ENCODE assay signal across 28 mouse cellular contexts in the genomic region with DNA sequence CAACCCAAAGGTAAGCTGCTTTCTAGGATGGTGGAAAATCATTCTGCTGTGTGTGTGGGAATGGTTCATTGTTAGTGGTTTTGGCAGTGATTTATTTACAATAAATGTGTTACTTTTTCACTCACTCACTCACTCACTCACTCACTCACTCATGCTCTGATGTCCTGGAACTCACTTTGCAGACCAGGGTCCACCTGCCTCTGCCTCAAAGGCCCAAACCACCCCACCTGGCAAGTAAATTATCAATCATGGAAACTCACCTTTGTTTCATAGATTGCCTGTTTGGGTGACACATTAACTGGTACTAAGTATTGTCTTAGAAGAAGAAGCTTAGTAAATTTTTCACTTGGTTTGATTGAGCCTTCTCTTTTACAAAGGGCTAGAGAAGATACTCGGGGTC. TPM values are rescaled to one million over a fixed set of nuclear protein-coding genes. Genes with fewer than 3 reads are reported as not detected.
A peak's percentile ranks its signal among the peaks of the same experiment; 100 is the strongest.
DNase-seq lines count a peak whose midpoint lies in the region; ATAC-seq and TF ChIP-seq lines count a peak whose summit lies in the region.
"Had no signal": no experiment of that assay in that cellular context is flagged by ENCODE, and none has a peak within 500 bp of the region (broad histone marks: within the 10 kb centered on the region; RNA-seq: fewer than 3 reads in every experiment).

No protein-coding gene starts in this region.

- no peak overlapping the region for H3K4me2 ChIP-seq in kidney, embryonic 14.5 days (replicated peaks; ENCODE audit: low read depth, low read length)
- no peak overlapping the region for H3K4me2 ChIP-seq in liver, postnatal 0 days (ENCODE audit: low read depth, low read length)
- H3K4me2 ChIP-seq: embryonic facial prominence, embryonic 13.5 days; forebrain, embryonic 12.5 days; forebrain, embryonic 15.5 days; heart, embryonic 12.5 days; heart, embryonic 15.5 days; hindbrain, embryonic 13.5 days had no signal

- no peak for ATAC-seq in kidney, embryonic 14.5 days (ENCODE audit: low FRiP score, low TSS enrichment)
- ATAC-seq in liver, postnatal 0 days = no peak
- ATAC-seq: forebrain, embryonic 15.5 days had no signal

- no peaks in the 10 kb centered on the region for H3K4me1 ChIP-seq in kidney, embryonic 14.5 days (ENCODE audit: control insufficient read depth, insufficient read depth, low read length)
- H3K4me1 ChIP-seq in liver, postnatal 0 days (ENCODE audit: insufficient read depth) = no peaks in the 10 kb centered on the region
- H3K4me1 ChIP-seq: embryonic facial prominence, embryonic 10.5 days; embryonic facial prominence, embryonic 13.5 days; forebrain, embryonic 12.5 days; forebrain, embryonic 15.5 days; hindbrain, embryonic 10.5 days; hindbrain, embryonic 13.5 days had no signal

- 88% methylated on average over 1 of the region's 1 CpGs for WGBS in kidney, embryonic 14.5 days
- WGBS in liver, postnatal 0 days (ENCODE audit: insufficient replicate concordance) = 94% methylated on average over 1 of the region's 1 CpGs

- no peak for TF ChIP-seq CTCF in liver, postnatal 0 days (IDR thresholded peaks at IDR 0.05; ENCODE audit: low read depth)

- H3K36me3 ChIP-seq in kidney, embryonic 14.5 days (ENCODE audit: control insufficient read depth, insufficient read depth, low read length) = peaks cover 87% of the 10 kb centered on the region
- peaks cover 84% of the 10 kb centered on the region for H3K36me3 ChIP-seq in liver, postnatal 0 days (replicated peaks; ENCODE audit: insufficient read depth, low read length)

- H3K27ac ChIP-seq in kidney, embryonic 14.5 days (ENCODE audit: low read depth, low read length) = no peak overlapping the region
- no peak overlapping the region for H3K27ac ChIP-seq in liver, postnatal 0 days (ENCODE audit: low read depth)
- H3K27ac ChIP-seq: embryonic facial prominence, embryonic 10.5 days; embryonic facial prominence, embryonic 13.5 days; forebrain, embryonic 12.5 days; forebrain, embryonic 15.5 days; heart, embryonic 15.5 days; hindbrain, embryonic 10.5 days; hindbrain, embryonic 13.5 days had no signal

- DNase-seq in kidney, adult 11 months = peak; percentile 63
- peak; percentile 79 for DNase-seq in kidney, adult 9 months
- no peak for DNase-seq in kidney, postnatal 10 days
- DNase-seq in kidney, postnatal 25 days = peak; percentile 19 to 64
- DNase-seq in liver, postnatal 0 days = no peak
- no peak for DNase-seq in left cerebral cortex, adult 11 months (ENCODE audit: low spot score)
- no peak for DNase-seq in spleen, postnatal 4 days (ENCODE audit: low spot score in 2 of 2)
- DNase-seq: adrenal gland, postnatal 10 days; adrenal gland, postnatal 36 days; cerebellum, adult 11 months; cerebellum, adult 2 months; cerebellum, postnatal 10 days; cerebellum, postnatal 36 days; embryo, embryonic 11 days; gastrocnemius, postnatal 25 days; heart, adult 18-20 months; heart, postnatal 10 days; heart, postnatal 36 days had no signal

- H3K27me3 ChIP-seq in kidney, embryonic 14.5 days (ENCODE audit: control insufficient read depth, insufficient read depth, low read length) = no peaks in the 10 kb centered on the region
- no peaks in the 10 kb centered on the region for H3K27me3 ChIP-seq in liver, postnatal 0 days (ENCODE audit: insufficient read depth, low read length)
- H3K27me3 ChIP-seq: embryonic facial prominence, embryonic 13.5 days; forebrain, embryonic 12.5 days; forebrain, embryonic 15.5 days; heart, embryonic 12.5 days; heart, embryonic 15.5 days; hindbrain, embryonic 13.5 days had no signal

- no peak overlapping the region for H3K9ac ChIP-seq in kidney, embryonic 14.5 days (ENCODE audit: low read depth, low read length)
- no peak overlapping the region for H3K9ac ChIP-seq in liver, postnatal 0 days (replicated peaks)
- H3K9ac ChIP-seq: embryonic facial prominence, embryonic 13.5 days; forebrain, embryonic 12.5 days; forebrain, embryonic 15.5 days; heart, embryonic 12.5 days; heart, embryonic 15.5 days; hindbrain, embryonic 13.5 days had no signal

- no peaks in the 10 kb centered on the region for H3K9me3 ChIP-seq in kidney, embryonic 14.5 days (ENCODE audit: control insufficient read depth, low read length)
- H3K9me3 ChIP-seq in liver, postnatal 0 days (ENCODE audit: low read length) = no peaks in the 10 kb centered on the region
- H3K9me3 ChIP-seq: embryonic facial prominence, embryonic 10.5 days; embryonic facial prominence, embryonic 13.5 days; forebrain, embryonic 12.5 days; forebrain, embryonic 15.5 days; heart, embryonic 12.5 days; heart, embryonic 15.5 days; hindbrain, embryonic 10.5 days; hindbrain, embryonic 13.5 days had no signal

- TF ChIP-seq EP300 in liver, postnatal 0 days (IDR thresholded peaks at IDR 0.05; ENCODE audit: low read depth) = no peak

- no peak overlapping the region for H3K4me3 ChIP-seq in kidney, embryonic 14.5 days (ENCODE audit: low read length)
- H3K4me3 ChIP-seq in liver, postnatal 0 days (ENCODE audit: low read depth, low read length) = no peak overlapping the region
- H3K4me3 ChIP-seq: embryonic facial prominence, embryonic 10.5 days; embryonic facial prominence, embryonic 13.5 days; erythroblast, embryonic 14.5 days; forebrain, embryonic 12.5 days; forebrain, embryonic 15.5 days; heart, embryonic 12.5 days; heart, embryonic 15.5 days; hindbrain, embryonic 10.5 days; hindbrain, embryonic 13.5 days had no signal

RNA-seq across cellular contexts. Expression of a gene that starts 10.7 kb away (rescaled TPM):
- polyA plus RNA-seq in kidney, embryonic 14.5 days (2014; fragmentation: Nextera tagmentation; extraction: Ambion mirVana) = 22.5 and 38.4 TPM in 2 replicates
- polyA plus RNA-seq in liver, postnatal 0 days (2015; fragmentation: Nextera tagmentation; extraction: Ambion mirVana) = 10.2 and 11.3 TPM in 2 replicates

RNA-seq across cellular contexts. Expression of a gene that starts 15.1 kb away (rescaled TPM):
- polyA plus RNA-seq in kidney, embryonic 14.5 days (2014; fragmentation: Nextera tagmentation; extraction: Ambion mirVana) = 78.1 and 87.9 TPM in 2 replicates
- 19.5 and 19.9 TPM in 2 replicates for polyA plus RNA-seq in liver, postnatal 0 days (2015; fragmentation: Nextera tagmentation; extraction: Ambion mirVana)

Comparison
In these comparisons a context has a peak if more than half of its experiments do, and no peak if none do; other contexts are left out.
1. DNase-seq: peak in kidney, adult 11 months (single experiment), kidney, adult 9 months (single experiment) and kidney, postnatal 25 days (2 of 2); none in kidney, postnatal 10 days (single experiment), liver, postnatal 0 days (single experiment), left cerebral cortex, adult 11 months (single experiment) and spleen, postnatal 4 days (0 of 2).